Mouse (Mus musculus) stomach, embryonic 16.5 days (tissue): Measurements from ENCODE around the gene Khsrp. TPM values are rescaled to one million over a fixed set of nuclear protein-coding genes. Genes with fewer than 3 reads are reported as not detected.

Source experiments
- ATAC-seq: fragments of 200-750 bp; cut with Nextera tagmentation; 2 replicates; pipeline ENCODE4 v1.8.0; 2017; ENCODE audit warnings: moderate number of reproducible peaks, moderate TSS enrichment; ENCODE audit not compliant: insufficient read depth, low FRiP score
- H3K27ac ChIP-seq: fragments of 300-500 bp; sonication (generic); 2 replicates; pipeline ENCODE4 v1.5.1; 2014; ENCODE audit warnings: low read length
- H3K27me3 ChIP-seq: fragments of 300-500 bp; sonication (generic); 2 replicates; pipeline ENCODE4 v1.6.1; 2014; ENCODE audit warnings: low read length, control low read depth, mixed read lengths; ENCODE audit not compliant: control insufficient read depth, insufficient read depth
- H3K36me3 ChIP-seq: fragments of 300-500 bp; sonication (generic); 2 replicates; pipeline ENCODE4 v1.6.1; 2014; ENCODE audit warnings: low read length; ENCODE audit not compliant: control insufficient read depth, insufficient read depth
- H3K4me1 ChIP-seq: fragments of 300-500 bp; sonication (generic); 2 replicates; pipeline ENCODE4 v1.6.1; 2014; ENCODE audit warnings: low read length, control low read depth, mixed read lengths; ENCODE audit not compliant: control insufficient read depth, insufficient read depth
- H3K4me2 ChIP-seq: fragments of 300-500 bp; sonication (generic); 2 replicates; pipeline ENCODE4 v1.6.1; 2014; ENCODE audit warnings: low read depth, low read length, mixed read lengths
- H3K4me3 ChIP-seq: fragments of 300-500 bp; sonication (generic); replicated peaks from 2 replicates; pipeline ENCODE4 v1.5.1; 2014; ENCODE audit warnings: mild to moderate bottlenecking, low read length
- H3K9ac ChIP-seq: fragments of 300-500 bp; sonication (generic); 2 replicates; pipeline ENCODE4 v1.6.1; 2014; ENCODE audit warnings: low read length
- H3K9me3 ChIP-seq: fragments of 300-500 bp; sonication (generic); replicated peaks from 2 replicates; pipeline ENCODE4 v1.6.1; 2016; ENCODE audit warnings: low read length, control low read depth; ENCODE audit not compliant: control insufficient read depth
- WGBS: fragments of 180-500 bp; shearing (Covaris S2); extraction: QIAGEN DNeasy Blood & Tissue Kit; methylation state at CpG from one replicate; pipeline ENCODE4 v1.1.7; 2014; 5-methylcytosine and 5-hydroxymethylcytosine counted together
- polyA plus RNA-seq: library from polyadenylated mRNA; unstranded; fragments of >200 nt; fragmentation: Nextera tagmentation; extraction: Ambion mirVana; gene quantifications from 2 replicates; pipeline ENCODE4 v1.2.1, GENCODE M21; 2015

The Khsrp gene
- polyA plus RNA-seq = 18.6 and 20.1 TPM in 2 replicates

GRCm38 (mm10) chr17:57030931-57031660, at the start of gene Khsrp:
Gene Khsrp (minus strand): TSS chr17:57031522.
- Histone ChIP-seq H3K4me2 (peak within 1 kb of the TSS; percentile 98), H3K4me3 (peak within 1 kb of the TSS; percentile 91), H3K4me1 (peaks cover 13% of the 10 kb centered on the region), H3K27me3 (no peaks in the 10 kb centered on the region), H3K36me3 (peaks cover 17% of the 10 kb centered on the region; the same call in 1 of the 2 replicates), H3K9me3 (no peaks in the 10 kb centered on the region), H3K9ac (peak within 1 kb of the TSS; percentile 100), H3K27ac (peak within 1 kb of the TSS; percentile 90)
- under 1% methylated on average over 89 of the region's 99 CpGs for WGBS
- no peak for ATAC-seq

GRCm38 (mm10) chr17:57079919-57080318, 48.6 kb upstream of the Khsrp start:
- WGBS = 52% methylated on average over 3 of the region's 3 CpGs

GRCm38 (mm10) chr17:57078336-57078735, 47.0 kb upstream of the Khsrp start, which contains the start of gene Dennd1c:
Gene Dennd1c (minus strand): TSS chr17:57078514.
- no peak within 1 kb of the TSS for H3K4me2 ChIP-seq
- peak within 1 kb of the TSS; percentile 57 for H3K9ac ChIP-seq
- peaks cover 4% of the 10 kb centered on the region; the same call in 1 of the 2 replicates for H3K4me1 ChIP-seq
- 0 out of 2 replicates have a peak, but pooled peaks have one; percentile 9 for ATAC-seq
- H3K9me3 ChIP-seq = no peaks in the 10 kb centered on the region
- no peak within 1 kb of the TSS for H3K27ac ChIP-seq
- H3K27me3 ChIP-seq = no peaks in the 10 kb centered on the region
- no peaks in the 10 kb centered on the region for H3K36me3 ChIP-seq
- WGBS = 37% methylated on average over 6 of the region's 6 CpGs
- no peak within 1 kb of the TSS; the same call in 1 of the 2 replicates for H3K4me3 ChIP-seq

More at GRCm38 (mm10) chr17:57079919-57080318, 48.6 kb upstream of the Khsrp start:
- no peaks in the 10 kb centered on the region for H3K27me3 ChIP-seq
- no peak overlapping the region for H3K9ac ChIP-seq
- no peak overlapping the region for H3K4me2 ChIP-seq
- peaks cover 4% of the 10 kb centered on the region; the same call in 1 of the 2 replicates for H3K4me1 ChIP-seq
- peak overlapping the region; percentile 51; the same call in 1 of the 2 replicates for H3K27ac ChIP-seq
- ATAC-seq = peak; percentile 39; the same call in 1 of the 2 replicates
- H3K4me3 ChIP-seq = no peak overlapping the region
- H3K36me3 ChIP-seq = no peaks in the 10 kb centered on the region
- no peaks in the 10 kb centered on the region for H3K9me3 ChIP-seq

- WGBS = 40% methylated on average over 3 of the region's 3 CpGs
- no peaks in the 10 kb centered on the region for H3K27me3 ChIP-seq
- H3K36me3 ChIP-seq = no peaks in the 10 kb centered on the region
- H3K27ac ChIP-seq = no peak overlapping the region
- no peak for ATAC-seq
- no peak overlapping the region for H3K4me3 ChIP-seq
- H3K9me3 ChIP-seq = no peaks in the 10 kb centered on the region
- H3K9ac ChIP-seq = no peak overlapping the region
- H3K4me1 ChIP-seq = peaks cover 4% of the 10 kb centered on the region; the same call in 1 of the 2 replicates
- no peak overlapping the region for H3K4me2 ChIP-seq
These were observed 45.6 kb upstream of the Khsrp start for GRCm38 (mm10) chr17:57076916-57077315.

GRCm38 (mm10) chr17:57070699-57071098, 39.4 kb upstream of the Khsrp start:
- peak overlapping the region; percentile 23 for H3K9ac ChIP-seq

GRCm38 (mm10) chr17:57070272-57070671, 39.0 kb upstream of the Khsrp start:
- no peaks in the 10 kb centered on the region for H3K4me1 ChIP-seq
- peak overlapping the region; percentile 66 for H3K27ac ChIP-seq
- H3K9me3 ChIP-seq = no peaks in the 10 kb centered on the region
- H3K4me2 ChIP-seq = peak overlapping the region; percentile 43
- 11% methylated on average over 9 of the region's 9 CpGs for WGBS
- peak overlapping the region; percentile 24 for H3K4me3 ChIP-seq
- no peak for ATAC-seq
- H3K36me3 ChIP-seq = no peaks in the 10 kb centered on the region
- H3K9ac ChIP-seq = peak overlapping the region; percentile 23
- H3K27me3 ChIP-seq = no peaks in the 10 kb centered on the region

More at GRCm38 (mm10) chr17:57070699-57071098, 39.4 kb upstream of the Khsrp start:
- Histone ChIP-seq H3K4me3 (peak overlapping the region; percentile 24), H3K9me3 (no peaks in the 10 kb centered on the region), H3K36me3 (no peaks in the 10 kb centered on the region), H3K27me3 (no peaks in the 10 kb centered on the region), H3K4me2 (peak overlapping the region; percentile 43), H3K4me1 (no peaks in the 10 kb centered on the region), H3K27ac (no peak overlapping the region; the same call in 1 of the 2 replicates)
- 5% methylated on average over 11 of the region's 11 CpGs for WGBS
- ATAC-seq = peak; percentile 84

GRCm38 (mm10) chr17:57066908-57067307, 35.6 kb upstream of the Khsrp start:
- Histone ChIP-seq H3K4me2 (no peak overlapping the region), H3K27ac (no peak overlapping the region), H3K9ac (no peak overlapping the region), H3K36me3 (no peaks in the 10 kb centered on the region), H3K4me1 (no peaks in the 10 kb centered on the region), H3K27me3 (peaks cover 14% of the 10 kb centered on the region), H3K4me3 (no peak overlapping the region), H3K9me3 (no peaks in the 10 kb centered on the region)
- ATAC-seq = no peak
- WGBS = 54% methylated on average over 5 of the region's 5 CpGs

- H3K4me2 ChIP-seq = peak overlapping the region; percentile 49
- no peak for ATAC-seq
- WGBS = 14% methylated on average over 8 of the region's 8 CpGs
- H3K9ac ChIP-seq = peak overlapping the region; percentile 75
- peaks cover 12% of the 10 kb centered on the region; the same call in 1 of the 2 replicates for H3K4me1 ChIP-seq
- H3K27ac ChIP-seq = peak overlapping the region; percentile 90; the same call in 1 of the 2 replicates
- H3K9me3 ChIP-seq = no peaks in the 10 kb centered on the region
- H3K4me3 ChIP-seq = peak overlapping the region; percentile 60
- H3K27me3 ChIP-seq = peaks cover 18% of the 10 kb centered on the region
- H3K36me3 ChIP-seq = no peaks in the 10 kb centered on the region
These were observed 31.7 kb upstream of the Khsrp start for GRCm38 (mm10) chr17:57063031-57063430.

GRCm38 (mm10) chr17:57062548-57062947, 31.2 kb upstream of the Khsrp start:
- Histone ChIP-seq H3K4me1 (peaks cover 12% of the 10 kb centered on the region; the same call in 1 of the 2 replicates), H3K4me3 (peak overlapping the region; percentile 60), H3K27me3 (peaks cover 18% of the 10 kb centered on the region), H3K4me2 (peak overlapping the region; percentile 49), H3K36me3 (no peaks in the 10 kb centered on the region), H3K27ac (peak overlapping the region; percentile 90), H3K9ac (peak overlapping the region; percentile 75), H3K9me3 (no peaks in the 10 kb centered on the region)
- WGBS = 2% methylated on average over 22 of the region's 22 CpGs
- ATAC-seq = no peak
